Comparison of ENCODE assay signal across 8 mouse cellular contexts in genomic region chr15:99653291-99653690, GRCm38 (mm10). TPM values are rescaled to one million over a fixed set of nuclear protein-coding genes. Genes with fewer than 3 reads are reported as not detected.
DNase-seq lines count a peak whose midpoint lies in the region; ATAC-seq and TF ChIP-seq lines count a peak whose summit lies in the region.

No protein-coding gene starts in this region.

- peaks cover 22% of the 10 kb centered on the region for H3K4me1 ChIP-seq in lung, postnatal 0 days (ENCODE audit: insufficient read depth, low read depth, low read length)
- H3K4me1 ChIP-seq in forebrain, embryonic 10.5 days = peaks cover 53% of the 10 kb centered on the region
- peaks cover 35% of the 10 kb centered on the region for H3K4me1 ChIP-seq in limb, embryonic 12.5 days (replicated peaks)
- peaks cover 29% of the 10 kb centered on the region for H3K4me1 ChIP-seq in stomach, embryonic 15.5 days

- ATAC-seq in lung, postnatal 0 days = no peak
- ATAC-seq in limb, embryonic 12.5 days (ENCODE audit: insufficient number of reproducible peaks, insufficient read depth, low FRiP score, low TSS enrichment, low read depth) = no peak
- ATAC-seq in stomach, embryonic 15.5 days (ENCODE audit: insufficient read depth, low FRiP score, low read depth) = no peak

- H3K4me3 ChIP-seq in lung, postnatal 0 days (ENCODE audit: low read depth, low read length) = 0 out of 2 replicates have a peak overlapping the region, but pooled peaks have one; percentile 2
- H3K4me3 ChIP-seq in forebrain, embryonic 10.5 days = peak overlapping the region; percentile 42
- H3K4me3 ChIP-seq in limb, embryonic 12.5 days (replicated peaks) = peak overlapping the region; percentile 29
- no peak overlapping the region for H3K4me3 ChIP-seq in stomach, embryonic 15.5 days (replicated peaks)

- peak overlapping the region; percentile 41 for H3K4me2 ChIP-seq in lung, postnatal 0 days (replicated peaks; ENCODE audit: low read depth, low read length)
- peak overlapping the region; percentile 51 for H3K4me2 ChIP-seq in limb, embryonic 12.5 days
- peak overlapping the region; percentile 46 for H3K4me2 ChIP-seq in stomach, embryonic 15.5 days

- H3K9me3 ChIP-seq in lung, postnatal 0 days (ENCODE audit: low read length) = no peaks in the 10 kb centered on the region
- no peaks in the 10 kb centered on the region for H3K9me3 ChIP-seq in forebrain, embryonic 10.5 days
- no peaks in the 10 kb centered on the region for H3K9me3 ChIP-seq in limb, embryonic 12.5 days
- no peaks in the 10 kb centered on the region for H3K9me3 ChIP-seq in stomach, embryonic 15.5 days

- H3K27ac ChIP-seq in lung, postnatal 0 days (ENCODE audit: low read length) = no peak overlapping the region
- 0 out of 2 replicates have a peak overlapping the region, but pooled peaks have one; percentile 36 for H3K27ac ChIP-seq in forebrain, embryonic 10.5 days
- H3K27ac ChIP-seq in limb, embryonic 12.5 days = no peak overlapping the region
- 0 out of 2 replicates have a peak overlapping the region, but pooled peaks have one; percentile 24 for H3K27ac ChIP-seq in stomach, embryonic 15.5 days

- WGBS in lung, postnatal 0 days = 14% methylated on average over 8 of the region's 8 CpGs
- WGBS in forebrain, embryonic 10.5 days = 12% methylated on average over 8 of the region's 8 CpGs
- 2% methylated on average over 8 of the region's 8 CpGs for WGBS in limb, embryonic 12.5 days
- 9% methylated on average over 8 of the region's 8 CpGs for WGBS in stomach, embryonic 15.5 days

- no peak for TF ChIP-seq EP300 in lung, postnatal 0 days (IDR thresholded peaks at IDR 0.05)

- peak; percentile 39 for DNase-seq in lung, postnatal 0 days (ENCODE audit: low spot score)
- no peak for DNase-seq in lung, adult 18-20 months
- DNase-seq in forebrain, embryonic 10.5 days (ENCODE audit: extremely low spot score, low spot score) = peak; percentile 33
- DNase-seq in gastrocnemius, adult 8-10 months (ENCODE audit: low spot score in 2 of 2) = no peak
- DNase-seq in right cerebral cortex, postnatal 36 days (ENCODE audit: low spot score in 2 of 2) = no peak
- no peak for DNase-seq in gastrocnemius, postnatal 10 days

- H3K9ac ChIP-seq in lung, postnatal 0 days (replicated peaks; ENCODE audit: low read depth) = no peak overlapping the region
- 0 out of 2 replicates have a peak overlapping the region, but pooled peaks have one; percentile 45 for H3K9ac ChIP-seq in limb, embryonic 12.5 days (replicated peaks)
- H3K9ac ChIP-seq in stomach, embryonic 15.5 days = no peak overlapping the region

- 0 out of 2 replicates have a peak, but pooled peaks cover 11% of the 10 kb centered on the region for H3K27me3 ChIP-seq in lung, postnatal 0 days (replicated peaks; ENCODE audit: insufficient read depth, low read length)
- peaks cover 52% of the 10 kb centered on the region for H3K27me3 ChIP-seq in forebrain, embryonic 10.5 days (ENCODE audit: poor library complexity, severe bottlenecking)
- peaks cover 49% of the 10 kb centered on the region for H3K27me3 ChIP-seq in limb, embryonic 12.5 days
- H3K27me3 ChIP-seq in stomach, embryonic 15.5 days (replicated peaks) = peaks cover 22% of the 10 kb centered on the region

- TF ChIP-seq CTCF in lung, postnatal 0 days (IDR thresholded peaks at IDR 0.05) = peak; percentile 56

- no peaks in the 10 kb centered on the region for H3K36me3 ChIP-seq in lung, postnatal 0 days (ENCODE audit: insufficient read depth, low read length)
- no peaks in the 10 kb centered on the region for H3K36me3 ChIP-seq in forebrain, embryonic 10.5 days (replicated peaks)
- no peaks in the 10 kb centered on the region for H3K36me3 ChIP-seq in limb, embryonic 12.5 days
- H3K36me3 ChIP-seq in stomach, embryonic 15.5 days = no peaks in the 10 kb centered on the region

RNA-seq across cellular contexts. Expression of gene Racgap1, which starts 1.8 kb away (rescaled TPM):
- 7.5 and 10.9 TPM in 2 replicates for polyA plus RNA-seq in lung, postnatal 0 days (2015; fragmentation: Nextera tagmentation; extraction: Ambion mirVana)
- polyA plus RNA-seq in forebrain, embryonic 10.5 days (2016; fragmentation: Nextera tagmentation; extraction: Ambion mirVana) = 193 and 201 TPM in 2 replicates
- 139 and 143 TPM in 2 replicates for polyA plus RNA-seq in limb, embryonic 12.5 days (2016; fragmentation: Nextera tagmentation; extraction: Ambion mirVana)
- polyA plus RNA-seq in stomach, embryonic 15.5 days (2015; fragmentation: Nextera tagmentation; extraction: Ambion mirVana) = 115 and 124 TPM in 2 replicates
- total RNA-seq in gastrocnemius, adult 8-10 months (2022) = 1 to 10 TPM in 2 of 4 experiments, under 1 TPM in 2; 0.31 to 2.4 (median 1.1) TPM
- 10 to 100 TPM; 18.3 to 23.9 TPM for total RNA-seq in gastrocnemius, postnatal 10 days (2021)

RNA-seq across cellular contexts. Expression of gene Asic1, which starts 16.9 kb away (rescaled TPM):
- 1.3 TPM in 2 replicates for polyA plus RNA-seq in lung, postnatal 0 days (2015; fragmentation: Nextera tagmentation; extraction: Ambion mirVana)
- 2.2 and 2.4 TPM in 2 replicates for polyA plus RNA-seq in forebrain, embryonic 10.5 days (2016; fragmentation: Nextera tagmentation; extraction: Ambion mirVana)
- 1.6 TPM in 2 replicates for polyA plus RNA-seq in limb, embryonic 12.5 days (2016; fragmentation: Nextera tagmentation; extraction: Ambion mirVana)
- 1.6 and 2.3 TPM in 2 replicates for polyA plus RNA-seq in stomach, embryonic 15.5 days (2015; fragmentation: Nextera tagmentation; extraction: Ambion mirVana)
- total RNA-seq in gastrocnemius, adult 8-10 months (2022) = not detected
- 1 to 10 TPM; 1.1 to 2.1 TPM for total RNA-seq in gastrocnemius, postnatal 10 days (2021)

RNA-seq across cellular contexts. Expression of gene Smarcd1, which starts 48.6 kb away (rescaled TPM):
- 19.7 and 20.4 TPM in 2 replicates for polyA plus RNA-seq in lung, postnatal 0 days (2015; fragmentation: Nextera tagmentation; extraction: Ambion mirVana)
- polyA plus RNA-seq in forebrain, embryonic 10.5 days (2016; fragmentation: Nextera tagmentation; extraction: Ambion mirVana) = 91.5 TPM in 2 replicates
- 71.3 and 74.9 TPM in 2 replicates for polyA plus RNA-seq in limb, embryonic 12.5 days (2016; fragmentation: Nextera tagmentation; extraction: Ambion mirVana)
- 24.1 and 27.0 TPM in 2 replicates for polyA plus RNA-seq in stomach, embryonic 15.5 days (2015; fragmentation: Nextera tagmentation; extraction: Ambion mirVana)
- 1 to 10 TPM; 4.8 to 9.4 (median 7.2) TPM for total RNA-seq in gastrocnemius, adult 8-10 months (2022)
- total RNA-seq in gastrocnemius, postnatal 10 days (2021) = 10 to 100 TPM; 15.4 to 15.9 TPM

RNA-seq across cellular contexts. Expression of gene Gm17349, which starts 52.0 kb away (rescaled TPM):
- polyA plus RNA-seq in lung, postnatal 0 days (2015; fragmentation: Nextera tagmentation; extraction: Ambion mirVana) = 3.2 TPM in 1 of 2 replicates, not detected in the other
- not detected in 2 replicates for polyA plus RNA-seq in forebrain, embryonic 10.5 days (2016; fragmentation: Nextera tagmentation; extraction: Ambion mirVana)
- not detected in 2 replicates for polyA plus RNA-seq in limb, embryonic 12.5 days (2016; fragmentation: Nextera tagmentation; extraction: Ambion mirVana)
- not detected in 2 replicates for polyA plus RNA-seq in stomach, embryonic 15.5 days (2015; fragmentation: Nextera tagmentation; extraction: Ambion mirVana)
- total RNA-seq in gastrocnemius, adult 8-10 months (2022) = 1 to 10 TPM in 1 of 4 experiments, not detected in 3; 1.3 TPM
- total RNA-seq in gastrocnemius, postnatal 10 days (2021) = 1 to 10 TPM in 1 of 2 experiments, not detected in 1; 2.4 TPM

RNA-seq across cellular contexts. Expression of gene Aqp6, which starts 52.1 kb away (rescaled TPM):
- not detected in 2 replicates for polyA plus RNA-seq in lung, postnatal 0 days (2015; fragmentation: Nextera tagmentation; extraction: Ambion mirVana)
- polyA plus RNA-seq in forebrain, embryonic 10.5 days (2016; fragmentation: Nextera tagmentation; extraction: Ambion mirVana) = not detected in 2 replicates
- not detected in 2 replicates for polyA plus RNA-seq in limb, embryonic 12.5 days (2016; fragmentation: Nextera tagmentation; extraction: Ambion mirVana)
- polyA plus RNA-seq in stomach, embryonic 15.5 days (2015; fragmentation: Nextera tagmentation; extraction: Ambion mirVana) = not detected in 2 replicates
- total RNA-seq in gastrocnemius, adult 8-10 months (2022) = not detected
- total RNA-seq in gastrocnemius, postnatal 10 days (2021) = not detected

Comparison
In these comparisons a context has a peak if more than half of its experiments do, and no peak if none do; other contexts are left out.
1. DNase-seq: peak in lung, postnatal 0 days (single experiment) and forebrain, embryonic 10.5 days (single experiment); none in lung, adult 18-20 months (0 of 2), gastrocnemius, adult 8-10 months (0 of 2), right cerebral cortex, postnatal 36 days (0 of 2) and gastrocnemius, postnatal 10 days (single experiment).
2. H3K27ac ChIP-seq: peak in forebrain, embryonic 10.5 days (single experiment) and stomach, embryonic 15.5 days (single experiment); none in lung, postnatal 0 days (single experiment) and limb, embryonic 12.5 days (single experiment).
3. Peak in every context shown above with its lines, with median percentiles within 50 percentile points of each other: H3K4me2 ChIP-seq.